Mouse (Mus musculus) limb, embryonic 11.5 days (tissue): ENCODE data around the gene Itprid2. TPM values are rescaled to one million over a fixed set of nuclear protein-coding genes. Genes with fewer than 3 reads are reported as not detected.

ENCODE experiments used
- ATAC-seq: fragments of 200-750 bp; cut with Nextera tagmentation; 2 replicates; pipeline ENCODE4 v1.8.0; 2017; ENCODE audit warnings: low read depth; ENCODE audit not compliant: insufficient number of reproducible peaks, low FRiP score, low TSS enrichment
- DNase-seq: peaks from one replicate; pipeline ENCODE4 v3.0.0-alpha.2; 2015; ENCODE audit warnings: low spot score
- H3K27ac ChIP-seq: fragments of 300-500 bp; sonication (generic); replicated peaks from 2 replicates; pipeline ENCODE4 v1.5.1; 2014; ENCODE audit warnings: low read depth, mild to moderate bottlenecking, low read length
- H3K27me3 ChIP-seq: fragments of 300-500 bp; sonication (generic); 2 replicates; pipeline ENCODE4 v1.6.1; 2014; ENCODE audit warnings: mild to moderate bottlenecking, low read length, mixed read lengths; ENCODE audit not compliant: control insufficient read depth, insufficient read depth
- H3K36me3 ChIP-seq: fragments of 300-500 bp; sonication (generic); 2 replicates; pipeline ENCODE4 v1.6.1; 2014; ENCODE audit warnings: mild to moderate bottlenecking, low read length, moderate library complexity, mixed read lengths; ENCODE audit not compliant: control insufficient read depth, insufficient read depth
- H3K4me1 ChIP-seq: fragments of 300-500 bp; sonication (generic); 2 replicates; pipeline ENCODE4 v1.6.1; 2014; ENCODE audit warnings: low read length, mixed read lengths; ENCODE audit not compliant: control insufficient read depth, insufficient read depth
- H3K4me2 ChIP-seq: fragments of 300-500 bp; sonication (generic); 2 replicates; pipeline ENCODE4 v1.6.1; 2014; ENCODE audit warnings: low read depth, mild to moderate bottlenecking, moderate library complexity; ENCODE audit not compliant: severe bottlenecking
- H3K4me3 ChIP-seq: fragments of 300-500 bp; sonication (generic); 2 replicates; pipeline ENCODE4 v1.5.1; 2014; ENCODE audit warnings: low read depth, low read length
- H3K9ac ChIP-seq: fragments of 300-500 bp; sonication (generic); 2 replicates; pipeline ENCODE4 v1.6.1; 2014; ENCODE audit warnings: mild to moderate bottlenecking, low read length
- H3K9me3 ChIP-seq: fragments of 300-500 bp; sonication (generic); 2 replicates; pipeline ENCODE4 v1.6.1; 2016; ENCODE audit warnings: low read length; ENCODE audit not compliant: control insufficient read depth
- WGBS: fragments of 180-500 bp; shearing (Covaris S2); extraction: QIAGEN DNeasy Blood & Tissue Kit; methylation state at CpG from one replicate; pipeline ENCODE4 v1.1.7; 2014; 5-methylcytosine and 5-hydroxymethylcytosine counted together
- polyA plus RNA-seq: library from polyadenylated mRNA; unstranded; fragments of >200 nt; fragmentation: Nextera tagmentation; extraction: Ambion mirVana; gene quantifications from 2 replicates; pipeline ENCODE4 v1.2.1, GENCODE M21; 2014

Gene Itprid2
- polyA plus RNA-seq, 1 experiment from 2014 or later = 7.4 TPM

DNA sequence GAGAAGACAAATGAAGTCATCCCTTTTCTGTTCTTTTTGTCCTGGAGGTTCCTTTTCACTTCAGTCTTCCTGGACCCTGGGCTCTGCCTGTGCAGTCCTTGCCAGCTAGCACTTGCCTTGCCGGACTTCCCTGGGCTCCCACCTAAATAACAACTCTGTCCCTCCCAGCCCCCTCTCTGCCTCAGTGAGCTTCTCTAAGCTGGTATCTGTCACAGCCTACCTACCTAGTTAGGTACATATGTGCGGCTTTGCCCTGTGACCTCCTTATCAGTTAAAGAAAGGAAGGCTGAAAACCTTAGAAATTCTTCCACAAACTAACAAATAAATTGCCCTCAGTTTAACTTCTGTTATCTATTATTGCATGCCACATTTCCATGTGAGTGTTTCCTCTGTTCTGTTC, 28.0 kb upstream of the Itprid2 start:
- H3K27me3 ChIP-seq = no peaks in the 10 kb centered on the region
- H3K4me3 ChIP-seq = no peak overlapping the region
- H3K36me3 ChIP-seq = no peaks in the 10 kb centered on the region
- 73% methylated on average over 2 of the region's 2 CpGs for whole genome bisulfite sequencing
- ATAC-seq (no peak), DNase-seq (no peak)
- no peak overlapping the region for H3K27ac ChIP-seq
- H3K9ac ChIP-seq = no peak overlapping the region
- no peak overlapping the region for H3K4me2 ChIP-seq
- H3K9me3 ChIP-seq = no peaks in the 10 kb centered on the region
- no peaks in the 10 kb centered on the region for H3K4me1 ChIP-seq

DNA sequence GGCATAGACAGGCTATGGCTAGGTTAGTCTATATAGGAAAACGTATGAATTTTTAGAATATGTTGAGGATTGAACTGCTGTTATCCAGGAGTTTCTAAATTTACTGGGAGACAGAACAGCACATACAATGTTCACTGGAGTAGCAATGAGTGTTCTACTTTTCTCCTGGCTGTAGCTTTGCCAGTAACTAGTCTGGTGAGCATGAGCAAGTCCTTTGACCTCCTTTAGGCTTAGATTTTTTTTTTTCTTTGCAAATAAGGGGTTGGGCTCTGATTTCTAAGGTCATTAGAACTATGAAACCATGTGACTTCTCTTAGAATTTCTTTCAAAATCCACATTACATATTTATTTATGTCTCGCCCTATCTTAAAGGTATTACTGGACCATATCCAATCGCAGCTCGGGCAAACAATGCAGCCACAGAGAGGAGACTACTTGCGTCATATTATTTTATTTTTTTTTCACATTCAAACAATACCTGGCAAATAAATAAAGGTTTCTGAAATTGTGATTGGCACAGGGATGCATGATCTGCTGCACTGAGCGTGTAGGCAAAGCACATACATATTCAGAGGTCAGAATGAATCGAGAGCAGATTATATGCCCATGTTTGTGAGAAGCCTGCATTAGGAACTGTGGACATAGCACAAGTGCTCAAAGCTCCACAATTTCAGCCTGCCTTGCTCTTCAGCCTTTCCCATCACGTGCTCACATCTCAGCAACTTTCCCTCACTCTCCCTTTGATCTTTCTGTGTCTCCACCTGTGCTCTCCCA, 26.7 kb upstream of the Itprid2 start:
- Histone ChIP-seq H3K27ac (no peak overlapping the region), H3K4me1 (no peaks in the 10 kb centered on the region), H3K36me3 (no peaks in the 10 kb centered on the region), H3K4me3 (no peak overlapping the region), H3K27me3 (no peaks in the 10 kb centered on the region), H3K4me2 (no peak overlapping the region), H3K9ac (no peak overlapping the region), H3K9me3 (no peaks in the 10 kb centered on the region)
- WGBS = 88% methylated on average over 8 of the region's 8 CpGs
- DNase-seq (no peak), ATAC-seq (no peak)

DNA sequence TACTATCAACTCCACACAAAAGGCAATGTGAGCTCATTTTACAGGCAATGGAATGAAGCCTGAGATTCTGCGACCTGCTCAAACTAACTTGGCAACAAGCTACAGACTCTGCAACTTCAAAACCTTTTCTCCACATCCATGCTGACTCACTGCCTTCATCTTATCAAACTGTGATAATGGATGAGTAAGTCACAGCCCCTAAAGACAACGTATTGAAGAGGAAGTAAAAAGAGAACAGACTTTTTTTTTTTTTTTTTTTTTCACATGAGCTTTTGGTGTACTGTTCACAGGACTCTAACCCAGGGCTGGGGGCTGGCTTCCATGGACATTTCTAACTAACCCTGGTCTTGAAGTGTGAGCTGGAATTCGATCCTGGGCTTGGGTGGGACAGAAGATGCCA, 24.3 kb upstream of the Itprid2 start:
- Histone ChIP-seq H3K27ac (no peak overlapping the region), H3K4me3 (no peak overlapping the region), H3K36me3 (no peaks in the 10 kb centered on the region), H3K9me3 (no peaks in the 10 kb centered on the region), H3K9ac (no peak overlapping the region), H3K4me2 (no peak overlapping the region), H3K4me1 (no peaks in the 10 kb centered on the region), H3K27me3 (no peaks in the 10 kb centered on the region)
- ATAC-seq (no peak), DNase-seq (no peak)
- WGBS = 70% methylated on average over 3 of the region's 3 CpGs

DNA sequence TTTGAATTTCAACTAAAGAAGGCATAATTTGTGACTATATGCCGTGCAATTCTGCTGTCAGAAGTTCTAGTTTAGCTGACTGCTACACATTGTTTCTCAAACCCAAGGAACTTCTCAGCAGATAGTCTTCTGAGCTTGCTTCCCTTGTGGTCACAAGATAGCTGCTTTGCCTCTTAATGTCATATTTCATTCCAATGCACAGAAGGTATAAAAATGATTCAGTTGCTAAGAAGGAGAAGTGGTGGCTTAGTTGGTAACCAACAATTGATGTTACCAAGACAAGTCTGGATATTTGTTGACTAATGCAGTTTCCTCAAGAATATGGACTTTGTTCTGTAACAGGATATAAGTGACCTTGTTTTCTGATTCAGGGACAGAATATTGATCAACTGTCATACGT, 17.0 kb upstream of the Itprid2 start:
- DNase-seq (no peak), ATAC-seq (no peak)
- no peaks in the 10 kb centered on the region for H3K27me3 ChIP-seq
- H3K9ac ChIP-seq = no peak overlapping the region
- WGBS = 88% methylated on average over 2 of the region's 2 CpGs
- no peak overlapping the region for H3K4me2 ChIP-seq
- no peak overlapping the region for H3K4me3 ChIP-seq
- no peak overlapping the region for H3K27ac ChIP-seq
- H3K36me3 ChIP-seq = no peaks in the 10 kb centered on the region
- no peaks in the 10 kb centered on the region for H3K9me3 ChIP-seq
- no peaks in the 10 kb centered on the region for H3K4me1 ChIP-seq

DNA sequence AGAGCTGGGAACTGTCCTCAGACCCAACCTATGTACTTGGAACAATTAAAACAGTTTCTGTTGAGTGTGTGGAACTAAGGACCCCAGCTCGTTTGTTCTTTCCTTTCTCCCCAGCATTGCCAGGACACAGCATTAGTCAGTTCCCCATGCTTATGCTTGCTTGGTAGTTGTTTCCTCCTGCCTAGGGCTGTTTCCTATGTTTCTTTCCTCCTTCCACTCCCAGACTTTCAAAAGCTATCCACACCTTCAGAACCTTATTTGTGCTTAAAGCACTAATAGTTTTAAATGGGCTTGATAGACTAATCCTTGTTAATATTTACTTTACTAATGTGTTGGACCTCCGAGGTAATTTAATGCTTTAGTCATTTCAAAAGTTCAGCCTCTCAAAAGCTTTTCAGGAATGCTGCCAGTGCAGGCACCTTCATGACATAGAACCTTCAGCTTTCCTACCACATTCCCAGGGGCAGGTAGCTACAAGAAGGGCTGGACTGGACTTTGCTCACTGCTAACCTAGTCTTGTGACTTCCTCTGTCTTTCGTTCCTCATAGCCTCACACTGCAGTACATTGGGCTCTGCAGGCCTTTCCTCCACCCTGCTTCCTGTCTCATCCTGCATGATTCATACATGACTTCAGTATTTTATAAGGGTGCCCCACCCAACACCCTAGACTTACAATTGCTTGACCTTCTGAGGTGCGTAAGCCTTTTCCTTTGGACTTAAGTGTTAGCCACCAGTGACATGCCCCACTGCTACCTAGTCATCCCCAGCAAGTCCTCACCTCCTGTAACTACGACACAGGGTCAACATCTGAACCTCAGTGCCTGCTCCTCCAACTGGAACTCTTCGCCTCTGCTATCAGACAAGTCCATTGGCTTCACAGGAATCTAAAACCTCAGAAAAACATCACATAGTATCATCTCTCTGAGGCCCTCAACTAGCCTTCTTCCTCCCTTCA, 16.3 kb upstream of the Itprid2 start:
- no peak overlapping the region for H3K27ac ChIP-seq
- no peaks in the 10 kb centered on the region for H3K27me3 ChIP-seq
- DNase-seq (no peak), ATAC-seq (no peak)
- H3K9me3 ChIP-seq = no peaks in the 10 kb centered on the region
- no peaks in the 10 kb centered on the region for H3K36me3 ChIP-seq
- 84% methylated on average over 6 of the region's 6 CpGs for WGBS
- no peak overlapping the region for H3K4me2 ChIP-seq
- no peaks in the 10 kb centered on the region for H3K4me1 ChIP-seq
- no peak overlapping the region for H3K9ac ChIP-seq
- no peak overlapping the region for H3K4me3 ChIP-seq

DNA sequence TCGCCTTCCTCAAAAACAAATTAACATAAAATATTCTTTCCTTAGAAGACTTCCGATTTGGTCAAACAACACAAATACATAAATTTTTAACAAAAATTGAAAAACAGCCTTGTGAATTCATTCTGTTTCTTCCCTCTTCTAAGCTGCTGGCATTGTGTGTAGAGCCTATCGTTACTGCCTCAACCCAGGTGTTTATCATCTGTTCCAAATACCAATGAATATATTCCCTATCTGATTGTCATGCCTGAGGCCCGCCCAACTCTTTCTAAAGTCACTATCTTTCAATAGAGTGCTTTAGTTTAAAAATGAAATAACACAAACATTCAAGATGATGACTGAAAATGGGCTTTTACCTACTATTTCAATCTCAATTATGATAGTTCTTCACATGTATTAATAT, 11.9 kb upstream of the Itprid2 start:
- WGBS = 89% methylated on average over 4 of the region's 4 CpGs

DNA sequence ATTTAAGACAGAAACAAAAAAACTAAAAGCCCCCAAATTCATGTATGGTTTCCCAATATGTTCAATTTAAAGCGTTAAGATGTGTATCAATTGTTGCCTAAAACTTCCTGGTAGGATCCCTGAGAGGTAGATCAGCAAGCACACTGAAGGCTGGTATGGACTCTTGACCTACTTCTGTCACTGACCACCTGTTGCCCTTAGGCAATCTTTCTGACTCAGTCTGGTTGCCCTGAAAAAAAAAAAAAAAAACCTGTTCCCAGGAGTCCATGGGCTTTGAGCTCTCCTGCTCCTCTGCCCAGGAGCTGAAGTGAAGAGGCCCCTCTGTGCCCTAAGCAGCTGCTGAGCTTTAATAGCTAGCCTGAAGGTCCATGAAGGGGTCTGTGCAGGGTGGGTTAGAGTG, 7.5 kb upstream of the Itprid2 start:
- no peak for DNase-seq
- 80% methylated on average over 1 of the region's 1 CpGs for WGBS
- Histone ChIP-seq H3K4me2 (no peak overlapping the region), H3K9ac (no peak overlapping the region), H3K36me3 (no peaks in the 10 kb centered on the region), H3K9me3 (no peaks in the 10 kb centered on the region), H3K27me3 (no peaks in the 10 kb centered on the region), H3K27ac (no peak overlapping the region), H3K4me3 (no peak overlapping the region), H3K4me1 (no peaks in the 10 kb centered on the region)
- ATAC-seq = no peak

More for the DNA sequence above, 11.9 kb upstream of the Itprid2 start:
- no peak overlapping the region for H3K4me2 ChIP-seq
- H3K4me1 ChIP-seq = no peaks in the 10 kb centered on the region
- DNase-seq = no peak
- no peak overlapping the region for H3K27ac ChIP-seq
- H3K9me3 ChIP-seq = no peaks in the 10 kb centered on the region
- no peaks in the 10 kb centered on the region for H3K27me3 ChIP-seq
- no peaks in the 10 kb centered on the region for H3K36me3 ChIP-seq
- no peak overlapping the region for H3K9ac ChIP-seq
- no peak overlapping the region for H3K4me3 ChIP-seq
- ATAC-seq = no peak

DNA sequence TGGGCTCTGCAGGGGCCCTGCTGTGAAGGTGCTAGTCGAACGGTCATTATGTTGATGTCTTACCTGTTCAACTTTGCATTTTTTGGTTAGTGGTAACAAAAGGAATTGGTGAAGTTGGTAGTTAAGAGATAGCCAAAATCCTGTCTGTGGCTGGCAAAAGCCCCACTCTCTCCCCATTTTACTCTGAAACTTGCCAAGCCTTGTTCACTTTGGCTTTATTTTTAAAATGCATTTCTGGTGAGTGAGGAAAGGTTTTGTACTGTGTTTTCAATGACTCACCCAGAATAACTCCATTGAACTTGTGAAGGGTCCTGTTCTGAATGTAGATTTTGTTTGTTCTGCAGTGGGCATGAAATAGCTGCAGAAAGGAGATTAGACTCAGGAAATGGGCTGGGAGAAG, 4.9 kb upstream of the Itprid2 start:
- H3K27me3 ChIP-seq = no peaks in the 10 kb centered on the region
- no peaks in the 10 kb centered on the region for H3K36me3 ChIP-seq
- no peaks in the 10 kb centered on the region for H3K9me3 ChIP-seq
- H3K4me1 ChIP-seq = no peaks in the 10 kb centered on the region
- ATAC-seq = no peak
- no peak overlapping the region for H3K4me2 ChIP-seq
- no peak overlapping the region for H3K27ac ChIP-seq
- H3K9ac ChIP-seq = no peak overlapping the region
- 60% methylated on average over 2 of the region's 2 CpGs for WGBS
- H3K4me3 ChIP-seq = no peak overlapping the region
- DNase-seq = no peak
